Mouse (Mus musculus) stomach, embryonic 15.5 days (tissue): Measurements from ENCODE around the gene Zbtb32. TPM values are rescaled to one million over a fixed set of nuclear protein-coding genes. Genes with fewer than 3 reads are reported as not detected.

Experiments used
- ATAC-seq: fragments of 200-750 bp; cut with Nextera tagmentation; 2 replicates; pipeline ENCODE4 v1.8.0; 2017; ENCODE audit warnings: low read depth, moderate number of reproducible peaks, moderate TSS enrichment; ENCODE audit not compliant: insufficient read depth, low FRiP score
- H3K27ac ChIP-seq: fragments of 300-500 bp; sonication (generic); 2 replicates; pipeline ENCODE4 v1.5.1; 2015; ENCODE audit warnings: mild to moderate bottlenecking, inconsistent platforms
- H3K27me3 ChIP-seq: fragments of 300-500 bp; sonication (generic); replicated peaks from 2 replicates; pipeline ENCODE4 v1.6.1; 2015; ENCODE audit warnings: inconsistent platforms
- H3K36me3 ChIP-seq: fragments of 300-500 bp; sonication (generic); 2 replicates; pipeline ENCODE4 v1.6.1; 2015; ENCODE audit warnings: inconsistent platforms
- H3K4me1 ChIP-seq: fragments of 300-500 bp; sonication (generic); 2 replicates; pipeline ENCODE4 v1.6.1; 2015; ENCODE audit warnings: inconsistent platforms
- H3K4me2 ChIP-seq: fragments of 300-500 bp; sonication (generic); 2 replicates; pipeline ENCODE4 v1.6.1; 2015; ENCODE audit warnings: mild to moderate bottlenecking, inconsistent platforms
- H3K4me3 ChIP-seq: fragments of 300-500 bp; sonication (generic); replicated peaks from 2 replicates; pipeline ENCODE4 v1.5.1; 2015; ENCODE audit warnings: inconsistent platforms
- H3K9ac ChIP-seq: fragments of 300-500 bp; sonication (generic); 2 replicates; pipeline ENCODE4 v1.6.1; 2015; ENCODE audit warnings: inconsistent platforms
- H3K9me3 ChIP-seq: fragments of 300-500 bp; sonication (generic); 2 replicates; pipeline ENCODE4 v1.6.1; 2016; ENCODE audit warnings: inconsistent platforms
- WGBS: fragments of 180-500 bp; shearing (Covaris S2); methylation state at CpG from one replicate; pipeline ENCODE4 v1.1.7; 2015; 5-methylcytosine and 5-hydroxymethylcytosine counted together
- polyA plus RNA-seq: library from polyadenylated mRNA; unstranded; fragments of >200 nt; fragmentation: Nextera tagmentation; extraction: Ambion mirVana; gene quantifications from 2 replicates; pipeline ENCODE4 v1.2.1, GENCODE M21; 2015

The Zbtb32 gene
- polyA plus RNA-seq, 1 experiment from 2014 or later: 0.90 TPM

GRCm38 (mm10) chr7:30587842-30588667 is 10.7 kb downstream of the Zbtb32 start:
- H3K27ac ChIP-seq: peak overlapping the region; percentile 95
- peak; percentile 13 for ATAC-seq
- no peaks in the 10 kb centered on the region for H3K27me3 ChIP-seq
- no peaks in the 10 kb centered on the region for H3K9me3 ChIP-seq
- H3K36me3 ChIP-seq: peaks cover 39% of the 10 kb centered on the region
- H3K9ac ChIP-seq: peak overlapping the region; percentile 98
- WGBS: under 1% methylated on average over 66 of the region's 67 CpGs
- H3K4me3 ChIP-seq: peak overlapping the region; percentile 98
- peak overlapping the region; percentile 77 for H3K4me2 ChIP-seq
- H3K4me1 ChIP-seq: peaks cover 18% of the 10 kb centered on the region

- no peaks in the 10 kb centered on the region for H3K27me3 ChIP-seq
- H3K4me2 ChIP-seq: 0 out of 2 replicates have a peak overlapping the region, but pooled peaks have one; percentile 77
- H3K4me1 ChIP-seq: peaks cover 18% of the 10 kb centered on the region
- no peak overlapping the region for H3K27ac ChIP-seq
- ATAC-seq: no peak
- no peaks in the 10 kb centered on the region for H3K9me3 ChIP-seq
- peaks cover 54% of the 10 kb centered on the region for H3K36me3 ChIP-seq
- no peak overlapping the region for H3K9ac ChIP-seq
- H3K4me3 ChIP-seq: peak overlapping the region; percentile 98
- 89% methylated on average over 28 of the region's 28 CpGs for WGBS
These were observed 12.2 kb downstream of the Zbtb32 start for GRCm38 (mm10) chr7:30586455-30587020.

DNA sequence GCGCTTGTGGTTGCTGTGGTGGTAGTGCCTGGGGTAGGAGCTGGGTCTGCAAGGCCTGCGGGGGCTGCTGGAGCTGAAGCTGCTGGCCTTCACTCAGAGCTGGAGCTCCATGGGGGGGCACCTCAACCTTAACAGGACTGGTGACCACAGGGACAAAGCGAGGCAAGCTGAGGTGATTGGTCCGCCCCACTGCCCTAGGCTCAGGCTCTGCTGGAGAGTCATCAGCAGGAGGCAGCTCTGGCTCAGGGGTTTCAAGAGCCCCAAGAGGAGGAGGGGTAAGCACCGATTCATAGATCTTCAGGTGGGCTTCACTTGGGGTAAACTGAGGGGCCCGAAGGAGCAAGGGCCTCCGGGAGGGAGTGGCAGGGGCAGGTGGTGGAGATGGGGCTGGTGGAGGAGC is 13.5 kb downstream of the Zbtb32 start:
- Histone ChIP-seq H3K4me2 (no peak overlapping the region), H3K9ac (no peak overlapping the region), H3K27me3 (no peaks in the 10 kb centered on the region), H3K4me3 (no peak overlapping the region), H3K36me3 (peaks cover 66% of the 10 kb centered on the region), H3K4me1 (peaks cover 18% of the 10 kb centered on the region), H3K27ac (no peak overlapping the region), H3K9me3 (no peaks in the 10 kb centered on the region)
- 93% methylated on average over 7 of the region's 7 CpGs for WGBS
- ATAC-seq: no peak

- 93% methylated on average over 10 of the region's 10 CpGs for WGBS
- Histone ChIP-seq H3K4me3 (no peak overlapping the region), H3K9ac (no peak overlapping the region), H3K4me1 (peaks cover 12% of the 10 kb centered on the region), H3K27me3 (no peaks in the 10 kb centered on the region), H3K36me3 (peaks cover 75% of the 10 kb centered on the region), H3K27ac (no peak overlapping the region), H3K9me3 (no peaks in the 10 kb centered on the region), H3K4me2 (no peak overlapping the region)
- no peak for ATAC-seq
These were observed 14.4 kb downstream of the Zbtb32 start for GRCm38 (mm10) chr7:30584339-30584738.

DNA sequence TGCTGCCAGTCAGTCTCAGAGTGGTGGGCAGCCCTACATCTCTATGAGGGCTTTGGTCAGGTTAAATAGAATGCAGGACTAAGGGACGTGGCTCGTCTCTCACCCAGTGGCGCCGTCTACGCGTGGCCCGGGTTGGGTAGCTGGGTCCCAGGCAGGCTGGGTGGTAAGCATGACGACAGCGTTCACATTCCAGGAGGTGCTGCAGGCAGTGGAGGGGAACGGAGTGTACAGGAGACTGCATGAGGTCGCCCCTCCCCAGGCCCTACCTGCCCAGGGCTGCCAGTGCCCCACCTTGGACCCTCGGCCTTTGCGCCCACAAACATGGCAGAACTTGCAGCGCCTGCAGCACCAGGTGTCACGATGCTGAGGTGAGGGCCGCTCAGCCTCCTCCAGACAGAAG is 17.2 kb downstream of the Zbtb32 start:
- 95% methylated on average over 16 of the region's 16 CpGs for WGBS
- Histone ChIP-seq H3K27me3 (no peaks in the 10 kb centered on the region), H3K4me2 (no peak overlapping the region), H3K9me3 (no peaks in the 10 kb centered on the region), H3K9ac (no peak overlapping the region), H3K4me1 (peaks cover 2% of the 10 kb centered on the region; the same call in 1 of the 2 replicates), H3K36me3 (peaks cover 94% of the 10 kb centered on the region), H3K27ac (no peak overlapping the region), H3K4me3 (no peak overlapping the region)
- no peak for ATAC-seq

DNA sequence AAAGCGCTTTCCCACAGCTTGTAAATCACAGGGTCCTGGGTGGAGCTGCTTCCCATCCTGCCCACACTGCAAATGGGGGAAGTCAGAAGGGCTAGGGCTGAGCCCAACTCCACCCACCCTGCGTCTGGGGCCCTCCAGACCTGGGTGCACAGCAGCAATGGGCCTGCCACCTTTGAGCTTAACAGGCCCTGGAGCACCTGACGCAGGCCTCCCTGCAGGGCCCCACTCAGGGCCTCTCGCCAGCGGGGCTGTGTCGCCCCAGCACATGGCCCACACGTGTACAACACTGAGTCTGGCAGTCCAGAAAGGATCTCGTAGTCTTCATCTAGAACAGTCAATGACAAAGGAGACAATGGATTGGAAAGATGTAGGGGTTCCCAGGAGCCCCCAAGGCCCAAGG is 18.8 kb downstream of the Zbtb32 start:
- no peak for ATAC-seq
- no peak overlapping the region for H3K4me2 ChIP-seq
- H3K36me3 ChIP-seq: peaks cover 94% of the 10 kb centered on the region
- no peak overlapping the region for H3K4me3 ChIP-seq
- H3K27me3 ChIP-seq: no peaks in the 10 kb centered on the region
- H3K9ac ChIP-seq: no peak overlapping the region
- H3K9me3 ChIP-seq: no peaks in the 10 kb centered on the region
- 91% methylated on average over 8 of the region's 8 CpGs for WGBS
- H3K27ac ChIP-seq: no peak overlapping the region
- H3K4me1 ChIP-seq: no peaks in the 10 kb centered on the region

DNA sequence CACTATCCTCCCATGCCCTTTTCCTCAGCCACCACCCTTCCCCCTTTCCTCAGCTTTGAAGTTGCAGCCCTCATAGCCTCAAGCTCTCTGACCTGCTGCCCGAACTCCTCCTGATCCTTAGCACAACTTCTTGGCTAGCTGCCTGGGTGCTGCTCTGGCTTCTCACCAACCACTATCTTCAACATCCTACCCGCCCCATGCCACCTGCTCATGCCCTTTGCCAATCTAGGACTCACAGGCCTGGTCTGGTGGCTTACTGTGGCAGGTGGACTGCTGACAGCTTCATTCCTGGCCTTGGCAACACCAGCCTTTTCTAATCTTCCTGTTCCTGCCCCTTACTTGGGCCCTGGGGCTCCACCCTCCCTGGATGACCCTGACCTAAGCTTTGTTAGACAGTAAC is 25.7 kb downstream of the Zbtb32 start:
- Histone ChIP-seq H3K4me2 (no peak overlapping the region), H3K36me3 (peaks cover 88% of the 10 kb centered on the region), H3K4me1 (no peaks in the 10 kb centered on the region), H3K4me3 (no peak overlapping the region), H3K27me3 (no peaks in the 10 kb centered on the region), H3K27ac (no peak overlapping the region), H3K9me3 (no peaks in the 10 kb centered on the region), H3K9ac (no peak overlapping the region)
- WGBS: 77% methylated on average over 2 of the region's 2 CpGs
- ATAC-seq: no peak

GRCm38 (mm10) chr7:30572389-30572788 is 26.3 kb downstream of the Zbtb32 start:
- Histone ChIP-seq H3K4me1 (no peaks in the 10 kb centered on the region), H3K4me3 (no peak overlapping the region), H3K36me3 (peaks cover 82% of the 10 kb centered on the region), H3K27me3 (no peaks in the 10 kb centered on the region), H3K9ac (no peak overlapping the region), H3K27ac (no peak overlapping the region), H3K4me2 (no peak overlapping the region), H3K9me3 (no peaks in the 10 kb centered on the region)
- WGBS: 79% methylated on average over 5 of the region's 5 CpGs
- ATAC-seq: no peak

GRCm38 (mm10) chr7:30567555-30567954 is 31.2 kb downstream of the Zbtb32 start:
- Histone ChIP-seq H3K27ac (no peak overlapping the region), H3K9me3 (no peaks in the 10 kb centered on the region), H3K9ac (no peak overlapping the region), H3K4me3 (no peak overlapping the region), H3K4me1 (peaks cover 6% of the 10 kb centered on the region; the same call in 1 of the 2 replicates), H3K4me2 (no peak overlapping the region), H3K36me3 (peaks cover 43% of the 10 kb centered on the region), H3K27me3 (no peaks in the 10 kb centered on the region)
- 93% methylated on average over 11 of the region's 11 CpGs for WGBS
- no peak for ATAC-seq

DNA sequence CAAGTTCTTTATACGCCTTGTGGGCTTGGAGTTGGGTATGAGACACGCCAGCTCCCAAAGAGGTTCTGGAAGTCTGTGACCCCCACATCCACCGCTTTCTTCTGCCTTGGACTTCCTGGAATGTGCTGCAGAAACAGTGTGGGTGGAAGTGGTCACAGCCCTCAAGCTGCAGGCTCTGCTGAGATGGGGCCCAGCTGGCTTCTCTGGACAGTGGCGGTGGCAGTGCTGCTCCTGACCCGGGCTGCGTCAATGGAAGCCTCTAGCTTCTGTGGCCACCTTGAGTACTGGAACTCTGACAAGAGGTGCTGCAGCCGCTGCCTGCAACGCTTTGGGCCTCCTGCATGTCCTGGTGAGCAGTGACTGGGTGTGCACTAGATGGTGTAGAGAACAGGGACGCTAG is 32.7 kb downstream of the Zbtb32 start:
- no peak overlapping the region for H3K4me2 ChIP-seq
- no peaks in the 10 kb centered on the region for H3K27me3 ChIP-seq
- H3K9ac ChIP-seq: no peak overlapping the region
- ATAC-seq: no peak
- H3K27ac ChIP-seq: no peak overlapping the region
- H3K4me3 ChIP-seq: no peak overlapping the region
- H3K4me1 ChIP-seq: peaks cover 6% of the 10 kb centered on the region; the same call in 1 of the 2 replicates
- H3K9me3 ChIP-seq: no peaks in the 10 kb centered on the region
- H3K36me3 ChIP-seq: peaks cover 34% of the 10 kb centered on the region
- WGBS: 82% methylated on average over 9 of the region's 9 CpGs

- Histone ChIP-seq H3K36me3 (peaks cover 25% of the 10 kb centered on the region), H3K4me3 (peak within 1 kb of the TSS; percentile 88; the same call in 1 of the 2 replicates), H3K9me3 (no peaks in the 10 kb centered on the region), H3K9ac (no peak within 1 kb of the TSS), H3K27me3 (no peaks in the 10 kb centered on the region), H3K27ac (no peak within 1 kb of the TSS), H3K4me1 (peaks cover 6% of the 10 kb centered on the region; the same call in 1 of the 2 replicates), H3K4me2 (peak within 1 kb of the TSS; percentile 70; the same call in 1 of the 2 replicates)
- 93% methylated on average over 12 of the region's 12 CpGs for WGBS
- no peak for ATAC-seq
These were observed 33.6 kb downstream of the Zbtb32 start, which contains the start of gene Igflr1 for GRCm38 (mm10) chr7:30564970-30565571. Gene Igflr1 (plus strand): TSS chr7:30565427.

GRCm38 (mm10) chr7:30563906-30564280 is 34.8 kb downstream of the Zbtb32 start:
- Histone ChIP-seq H3K4me2 (peak overlapping the region; percentile 70), H3K4me3 (peak overlapping the region; percentile 88), H3K9ac (peak overlapping the region; percentile 60; the same call in 1 of the 2 replicates), H3K27ac (peak overlapping the region; percentile 99), H3K36me3 (peaks cover 14% of the 10 kb centered on the region), H3K9me3 (no peaks in the 10 kb centered on the region), H3K4me1 (peaks cover 6% of the 10 kb centered on the region; the same call in 1 of the 2 replicates), H3K27me3 (no peaks in the 10 kb centered on the region)
- no peak for ATAC-seq
- WGBS: 17% methylated on average over 6 of the region's 6 CpGs
